Mouse (Mus musculus) lung, postnatal 10 days (tissue): Measurements from ENCODE around the gene Supt3.
A peak's percentile ranks its signal among the peaks of the same experiment; 100 is the strongest.

Source experiments
- DNase-seq: peaks from one replicate; pipeline ENCODE4 v3.0.0; 2021

Supt3 gene

DNA sequence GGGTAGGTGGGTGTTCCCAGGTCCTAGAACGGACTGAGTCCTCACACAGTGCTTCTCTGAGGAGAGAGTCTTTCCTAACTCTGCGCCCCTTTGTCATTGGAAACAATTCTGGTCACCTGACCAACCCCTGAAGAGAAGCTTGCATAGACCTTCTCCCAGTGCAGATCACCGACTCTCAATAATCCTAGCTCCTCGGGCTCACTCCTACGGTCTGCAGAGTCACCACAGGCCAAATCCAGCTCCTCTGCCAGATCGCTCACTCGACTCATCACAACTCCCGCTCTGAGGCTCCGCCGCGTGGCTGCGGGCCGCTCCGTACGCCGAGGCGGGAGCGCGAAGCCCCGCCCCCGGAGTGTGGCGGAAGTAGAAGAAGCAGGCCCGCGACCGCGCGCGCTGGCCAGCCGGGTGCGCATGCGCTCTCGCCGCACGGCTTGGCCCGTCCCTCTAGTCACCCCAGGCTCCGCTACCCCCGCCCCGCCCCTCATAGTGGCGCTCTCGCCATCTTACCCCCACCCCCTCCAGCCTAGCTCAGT, at the start of gene Supt3:
TSS of gene Supt3 (plus strand) at position 415 of the 533 bp plus-strand sequence.
- DNase-seq, result peak; percentile 96

DNA sequence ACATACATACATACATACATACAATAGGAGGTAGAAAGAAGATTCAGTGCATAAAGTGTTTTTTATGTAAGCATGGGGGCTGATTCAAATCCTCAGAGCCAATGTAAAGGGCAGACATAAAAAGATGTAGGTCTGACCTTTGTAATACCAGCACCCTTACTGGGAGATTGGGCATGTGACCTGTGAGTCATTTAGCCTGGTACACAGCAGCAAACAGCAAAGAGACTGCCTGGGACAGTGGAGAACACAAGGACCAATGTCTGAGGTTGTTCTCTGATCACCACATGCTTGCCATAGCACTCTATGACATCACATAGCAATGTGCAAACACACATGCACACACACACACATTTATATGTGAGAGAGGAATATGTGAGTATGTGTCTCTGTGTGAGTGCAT, 49.3 kb upstream of the Supt3 start:
- DNase-seq, result no peak

DNA sequence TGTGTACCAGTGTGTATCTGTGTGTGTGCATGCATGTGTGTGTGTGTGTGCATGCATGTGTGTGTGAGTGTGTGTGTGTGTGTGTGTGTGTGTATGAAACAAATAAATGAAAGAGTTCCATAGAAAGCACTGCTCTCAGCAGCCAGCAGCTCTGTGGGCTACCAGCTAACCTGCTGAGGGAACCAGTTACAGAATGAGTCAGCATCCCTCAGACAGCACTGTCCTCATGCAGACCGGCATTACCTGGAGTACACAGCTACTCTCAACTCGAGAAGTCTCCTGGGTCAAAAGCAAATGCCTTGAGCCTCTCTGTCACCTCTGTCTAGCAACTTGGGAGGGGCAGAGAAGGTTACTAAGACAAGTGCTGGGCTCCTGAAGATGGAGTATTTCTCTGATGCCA, 48.5 kb upstream of the Supt3 start:
- no peak for DNase-seq

DNA sequence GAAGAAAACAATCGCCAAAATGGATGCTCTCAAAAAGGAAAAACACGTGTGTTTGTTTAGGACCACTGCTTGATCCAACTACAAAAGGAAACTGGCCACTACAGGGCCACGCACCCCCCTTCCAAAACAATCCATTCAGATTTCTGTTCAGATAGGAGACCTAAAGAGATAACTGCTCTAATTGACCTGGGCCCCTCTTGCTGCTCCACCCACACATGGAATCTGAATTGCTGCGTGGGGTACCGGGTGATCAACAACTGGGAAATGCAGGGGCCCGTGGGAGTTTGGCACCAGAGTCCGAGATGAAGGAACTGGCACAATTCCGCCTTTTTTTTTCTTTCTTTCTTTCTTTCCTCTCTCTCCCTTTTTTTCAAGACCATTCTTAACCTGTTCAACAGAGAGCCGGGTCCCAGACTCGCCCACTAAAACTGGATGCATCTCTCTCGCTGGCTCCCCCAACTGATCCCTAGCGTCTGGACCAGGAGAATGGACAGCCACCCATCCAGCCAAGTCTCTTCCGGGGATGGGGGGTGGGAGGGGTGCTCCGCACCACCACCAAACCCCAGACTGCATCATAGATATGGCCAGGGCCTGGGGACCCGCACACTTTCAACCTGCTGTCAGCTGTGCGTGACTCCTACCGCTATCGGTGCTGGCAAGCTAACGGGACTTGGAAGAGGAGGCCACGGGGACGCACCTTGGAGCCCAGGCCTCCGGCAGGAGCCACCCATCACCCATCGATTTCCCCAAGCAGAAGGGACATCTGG, 43.2 kb upstream of the Supt3 start:
- no peak for DNase-seq

DNA sequence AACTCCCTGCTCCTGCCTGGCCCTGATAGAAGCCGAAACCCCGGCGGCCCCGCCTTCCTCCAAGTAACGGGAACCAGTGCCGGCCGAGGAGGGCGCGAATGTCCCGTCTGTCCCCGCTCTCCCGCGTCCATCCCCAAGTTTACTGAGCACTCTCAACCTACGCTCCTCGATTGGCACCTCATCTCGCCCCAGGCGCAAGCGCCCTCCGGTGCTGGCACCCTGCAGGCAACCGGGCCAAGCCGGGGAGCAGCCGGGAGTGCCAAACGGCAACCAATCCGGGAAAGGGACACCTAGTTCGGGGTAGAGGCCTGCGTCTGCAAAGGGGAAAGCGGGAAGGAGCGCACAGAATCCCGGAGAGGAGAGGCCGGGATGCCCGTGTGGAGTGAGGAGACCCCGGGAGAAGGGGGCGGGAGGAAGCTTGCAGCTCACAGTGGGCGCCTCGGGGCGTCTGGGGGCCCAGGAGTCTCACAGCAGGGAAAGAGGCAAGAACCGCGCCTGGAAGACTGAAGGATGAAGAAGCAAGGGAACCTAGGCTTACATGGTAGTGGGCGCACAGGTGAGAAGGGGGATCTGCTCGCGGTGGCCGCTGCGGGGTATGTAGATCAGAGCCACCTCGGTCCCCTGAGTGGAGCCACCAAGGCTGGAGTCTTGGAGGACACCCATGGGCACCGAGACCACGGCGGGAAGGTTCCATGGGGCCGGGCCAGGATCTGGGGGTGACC, 42.3 kb upstream of the Supt3 start:
- peak; percentile 56 for DNase-seq

DNA sequence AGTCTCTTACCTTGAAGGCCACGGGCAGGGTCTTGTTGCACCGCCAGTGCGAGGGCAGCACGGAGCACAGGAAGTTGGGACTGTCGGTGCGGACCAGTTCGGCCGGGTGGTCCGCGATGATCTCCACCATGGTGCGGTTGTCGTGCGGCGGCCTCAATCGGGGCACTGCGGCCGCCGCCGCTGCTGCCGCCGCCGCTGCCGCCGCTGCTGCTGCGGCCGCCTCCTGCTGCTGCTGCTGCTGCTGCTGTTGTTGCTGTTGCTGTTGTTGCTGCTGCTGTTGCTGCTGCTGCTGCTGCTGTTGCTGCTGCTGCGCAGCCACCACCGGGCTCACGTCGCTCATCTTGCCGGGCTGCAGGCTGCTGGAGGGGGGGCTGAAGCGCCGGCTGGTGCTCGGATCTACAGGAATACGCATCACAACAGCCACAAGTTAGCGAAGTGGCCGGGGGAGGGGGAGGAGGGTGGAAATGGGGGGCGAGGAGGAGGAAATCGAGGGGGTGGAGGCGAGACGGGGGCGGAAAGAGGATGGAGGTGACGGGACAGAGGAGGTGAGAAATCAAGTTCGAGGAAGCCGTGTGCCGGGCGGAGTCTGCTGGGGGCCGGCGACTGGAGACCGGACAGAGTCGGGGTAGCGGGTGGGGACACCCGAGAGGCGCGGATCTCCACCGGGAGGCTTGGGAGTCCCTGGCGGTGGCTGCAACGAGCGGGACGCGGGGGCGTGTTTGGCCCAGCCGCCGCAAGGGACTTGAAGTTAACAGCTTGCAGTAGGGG, 41.5 kb upstream of the Supt3 start:
- DNase-seq, result peak; percentile 53

DNA sequence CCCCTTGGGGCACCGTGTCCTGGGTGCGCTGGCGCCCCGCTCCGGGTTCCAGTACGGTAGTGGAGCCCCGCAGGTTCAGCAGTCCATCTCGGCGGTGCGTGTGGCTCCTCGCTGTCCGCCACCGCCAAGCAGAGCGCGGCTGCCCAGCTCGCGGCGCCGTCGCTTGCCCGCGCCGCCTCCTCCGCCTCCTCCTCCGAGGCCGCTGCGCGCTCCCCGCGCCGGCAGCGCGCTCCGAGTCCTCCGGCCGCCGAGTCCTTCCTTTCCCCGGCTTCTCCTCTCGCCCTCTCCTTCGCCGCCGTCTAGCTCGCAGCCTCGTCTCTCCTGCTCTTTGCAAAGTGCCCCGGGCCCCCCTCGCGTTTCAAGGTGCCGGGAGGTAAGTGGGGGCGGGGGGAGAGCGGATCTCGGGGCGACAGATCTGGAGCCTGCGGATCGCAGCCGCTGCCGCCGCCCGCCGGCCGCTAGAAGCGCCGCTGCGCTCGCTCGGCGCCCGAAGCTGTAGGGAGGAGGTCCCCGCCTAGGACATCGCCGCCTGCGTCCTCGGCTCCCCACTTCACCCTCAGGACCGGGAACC, 40.9 kb upstream of the Supt3 start:
- peak; percentile 75 for DNase-seq

DNA sequence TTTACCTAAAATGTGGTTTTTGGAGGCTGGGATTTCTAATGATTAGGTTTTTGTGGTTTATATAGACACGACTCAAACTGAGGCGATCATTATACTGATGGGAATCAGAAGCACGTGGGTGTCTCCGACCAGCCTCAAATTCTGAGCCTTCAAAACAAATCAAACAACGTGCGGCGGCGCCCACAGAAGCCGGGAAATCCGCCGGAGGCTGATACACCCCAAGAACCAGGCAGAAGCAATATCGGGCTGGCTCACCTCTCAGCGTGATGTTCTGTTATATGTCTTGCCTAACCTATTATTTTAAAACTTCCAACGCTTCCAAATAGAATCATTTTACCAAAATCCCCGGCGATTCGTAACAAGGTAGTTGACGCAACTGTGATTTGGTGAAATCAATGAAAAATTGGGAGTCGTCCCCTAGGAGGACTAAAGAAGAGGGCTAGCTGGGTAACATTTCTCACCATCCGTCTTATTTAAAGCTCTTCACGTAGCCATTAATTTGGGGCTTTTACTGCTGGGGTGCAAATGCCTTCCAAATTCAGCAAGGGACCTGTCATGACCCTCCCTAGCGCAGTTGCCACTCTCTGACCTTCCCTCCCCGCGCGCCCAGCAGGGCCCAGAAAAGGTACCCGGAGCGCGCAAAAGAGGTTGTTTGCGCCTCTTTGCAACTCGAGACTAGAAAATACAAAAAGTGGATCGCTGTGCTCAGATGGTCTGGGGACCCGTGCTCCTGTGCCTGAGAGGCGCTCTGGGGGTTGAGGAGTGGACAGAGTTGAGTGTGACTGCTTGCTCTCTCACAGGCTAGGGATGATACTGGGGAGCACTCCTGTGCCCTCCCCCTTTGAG, 39.5 kb upstream of the Supt3 start:
- no peak for DNase-seq

DNA sequence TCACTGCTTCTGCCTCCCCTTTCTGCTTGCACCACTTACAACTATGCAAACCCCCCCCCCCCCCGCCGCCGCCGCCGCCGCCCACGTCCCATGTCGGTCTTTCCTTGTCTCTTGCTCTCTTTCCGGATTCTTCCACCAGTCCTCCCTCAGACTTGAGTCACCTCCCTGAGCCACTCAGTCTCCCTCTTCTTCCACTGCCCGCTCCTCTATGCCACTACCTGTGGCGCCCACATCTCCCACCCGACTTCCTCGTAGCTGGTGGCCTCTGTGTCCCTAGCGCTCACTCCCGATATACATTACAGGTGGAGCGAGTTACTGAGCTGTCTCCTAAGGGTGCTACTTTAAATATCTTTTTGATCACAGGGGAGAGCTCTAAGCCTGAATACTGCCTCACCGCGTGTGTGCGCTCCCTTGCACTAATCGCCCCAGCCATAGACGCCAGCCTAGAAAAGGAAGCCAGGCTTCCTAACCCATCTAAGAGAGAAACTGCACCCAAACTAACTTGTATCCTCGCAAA, 38.8 kb upstream of the Supt3 start:
- DNase-seq, result no peak

DNA sequence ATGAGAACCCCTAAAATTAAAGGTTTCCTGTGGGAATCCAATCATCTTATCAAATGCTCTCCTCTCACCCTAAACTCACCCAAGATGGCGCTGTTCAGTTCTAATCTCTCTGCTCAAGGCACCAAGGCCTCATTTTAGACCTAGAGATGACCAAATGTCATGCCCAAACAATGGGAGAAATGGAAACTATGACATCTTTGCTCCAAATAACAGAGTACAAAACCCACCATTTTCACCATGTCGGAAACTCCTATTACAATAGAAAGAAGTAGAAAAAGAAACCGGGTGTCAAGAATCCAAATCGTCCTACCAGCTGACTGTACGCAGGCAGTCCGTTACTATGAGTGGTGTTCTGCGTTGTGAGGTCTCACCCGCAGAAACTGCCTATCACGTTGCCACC, 34.7 kb upstream of the Supt3 start:
- DNase-seq, result no peak

DNA sequence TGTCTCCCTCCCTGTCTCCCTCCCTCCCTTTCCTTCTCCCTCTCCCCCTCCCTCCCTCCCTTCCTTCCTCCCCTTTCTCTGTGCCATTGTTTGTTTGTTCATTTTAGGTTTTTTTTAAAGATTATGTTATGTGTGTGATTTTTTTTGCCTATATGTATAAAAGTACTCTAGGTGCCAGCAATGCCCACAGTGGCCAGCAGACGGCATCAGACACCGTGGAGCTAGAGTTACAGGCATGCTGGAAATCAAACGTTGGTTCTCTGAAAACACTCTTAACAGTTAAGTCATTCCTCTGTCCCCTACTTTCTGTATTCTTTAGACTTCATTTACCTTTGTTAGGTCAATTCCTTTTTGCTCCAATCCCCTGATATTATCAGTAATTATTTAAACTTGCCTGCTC, 33.2 kb upstream of the Supt3 start:
- no peak for DNase-seq

DNA sequence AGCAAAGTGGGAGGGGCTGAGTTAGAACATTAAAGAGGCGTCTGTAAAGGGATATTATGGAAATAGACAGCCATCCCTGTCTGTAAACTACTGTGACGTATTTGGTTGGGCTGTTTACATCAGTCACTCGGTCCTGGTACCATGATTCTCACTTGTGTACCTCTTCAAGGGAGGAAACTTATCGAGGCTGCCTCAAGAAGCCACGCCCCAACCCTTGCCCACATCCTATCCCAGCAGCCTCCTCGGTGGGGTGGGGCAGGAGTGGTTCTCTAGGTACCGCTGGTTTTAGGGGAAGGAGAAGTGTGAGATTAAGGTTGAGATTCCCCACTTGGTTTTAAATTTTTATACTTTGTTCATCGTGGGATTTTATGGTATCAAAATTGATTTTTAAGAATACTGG, 31.6 kb upstream of the Supt3 start:
- DNase-seq, result no peak

DNA sequence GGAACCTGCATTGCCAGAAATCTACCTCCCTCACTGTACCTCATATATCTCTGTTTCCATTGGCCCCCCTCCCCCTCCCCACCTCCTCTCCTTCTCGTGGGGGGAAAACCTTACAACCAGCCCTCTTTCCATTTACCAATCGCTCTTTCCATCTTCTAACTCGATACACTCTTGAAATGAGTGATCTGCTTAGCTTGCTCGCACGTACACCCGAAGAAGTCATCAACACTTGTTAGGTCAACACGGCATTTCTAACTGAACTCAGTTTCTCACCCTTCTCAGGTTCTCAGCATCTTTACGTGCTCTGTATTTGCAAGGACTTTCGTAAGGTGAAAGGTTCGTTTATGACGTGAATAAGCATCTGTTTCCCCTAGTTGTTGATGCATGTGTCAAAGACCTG, 10.6 kb upstream of the Supt3 start:
- no peak for DNase-seq

DNA sequence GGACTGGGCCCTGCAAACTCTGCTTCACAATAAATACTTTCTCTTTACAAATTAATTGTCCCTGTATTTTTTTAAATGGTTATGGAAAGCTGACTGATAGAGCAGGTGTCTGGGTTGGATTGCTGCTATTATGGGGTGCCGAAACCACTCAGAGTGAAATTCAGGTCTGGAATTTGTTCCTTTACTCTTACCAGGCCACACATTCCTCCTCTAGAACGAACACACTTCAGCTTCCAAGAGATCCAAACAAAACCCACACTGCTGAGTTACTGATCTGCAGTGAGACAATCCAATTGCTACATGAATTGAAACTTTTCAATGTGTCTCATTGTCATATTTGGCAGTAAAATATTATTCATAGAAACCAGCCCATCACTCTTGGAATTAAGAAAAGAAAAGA, 10.0 kb upstream of the Supt3 start:
- no peak for DNase-seq

DNA sequence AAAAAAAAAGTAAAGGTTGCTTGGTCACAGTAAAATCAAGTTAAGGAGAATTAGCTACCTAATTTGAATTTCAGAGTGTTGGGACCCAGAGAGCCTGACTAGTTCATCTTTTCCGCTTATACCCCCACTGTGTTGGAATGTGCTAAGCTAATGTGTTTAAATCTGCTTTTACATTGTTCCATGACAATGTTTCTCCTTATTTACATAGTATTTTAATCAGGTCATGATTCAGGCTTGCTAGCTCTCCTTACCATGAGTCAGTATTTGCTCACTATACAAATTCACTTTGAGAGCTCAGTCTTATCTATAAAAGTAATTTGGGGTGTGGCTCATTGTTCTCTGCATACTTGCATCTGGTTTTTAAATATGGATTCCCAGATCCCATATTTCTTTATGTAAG, 9.6 kb upstream of the Supt3 start:
- DNase-seq, result no peak

DNA sequence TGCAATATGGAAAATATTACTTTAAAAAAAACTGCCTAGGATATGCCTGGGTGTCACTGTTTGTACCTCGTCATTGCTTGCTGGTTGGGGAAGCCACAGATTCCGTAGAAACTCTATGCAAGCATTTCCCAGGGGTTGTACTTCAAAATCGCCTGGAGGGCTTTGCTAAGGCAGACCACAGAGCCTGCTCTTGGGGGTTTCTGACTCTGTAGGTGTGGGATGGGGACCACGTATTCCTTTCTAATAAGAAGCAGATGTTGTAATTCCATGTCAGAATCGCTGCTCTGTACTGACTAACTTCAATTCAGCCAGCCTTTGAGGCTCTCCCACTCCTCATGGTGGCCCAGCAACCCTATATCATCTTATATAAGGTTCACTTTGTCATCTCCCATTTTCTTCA, 8.4 kb upstream of the Supt3 start:
- DNase-seq, result no peak

DNA sequence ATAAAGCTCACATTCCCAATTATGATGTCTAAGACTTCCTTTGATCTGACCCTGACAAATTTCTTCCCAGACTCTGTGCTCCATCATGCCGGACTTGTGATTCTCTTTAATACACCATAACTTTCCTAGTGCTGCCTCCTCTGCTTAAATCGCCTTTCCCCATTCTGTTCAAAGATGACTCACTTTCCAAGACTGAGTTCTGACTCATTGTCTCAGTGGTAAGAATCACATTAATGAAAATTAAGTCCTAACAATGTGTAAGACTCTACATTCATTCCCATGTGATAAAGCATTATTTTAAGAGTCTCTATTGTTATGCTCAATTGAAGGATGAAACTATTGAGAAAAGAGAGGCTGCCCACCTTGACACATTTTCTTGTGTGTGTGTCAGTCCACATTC, 6.1 kb upstream of the Supt3 start:
- no peak for DNase-seq

DNA sequence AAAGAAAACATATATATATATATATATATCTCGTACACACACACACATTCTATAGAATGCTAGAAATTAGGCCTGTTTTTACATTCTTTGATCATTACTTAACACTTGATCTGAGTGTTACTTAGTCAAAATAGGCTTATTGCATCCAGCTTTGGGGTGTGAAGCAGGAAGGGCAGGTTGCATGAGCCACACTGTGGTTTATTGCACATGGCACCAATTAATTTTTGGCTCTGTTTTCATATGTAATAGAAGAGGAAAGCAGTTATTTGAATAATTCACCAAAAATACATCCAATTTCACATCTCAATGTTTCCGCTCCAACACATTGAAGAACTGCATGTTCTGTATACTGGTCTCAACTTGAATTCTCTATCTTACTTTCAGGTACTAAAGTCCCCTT, 4.4 kb upstream of the Supt3 start:
- no peak for DNase-seq

DNA sequence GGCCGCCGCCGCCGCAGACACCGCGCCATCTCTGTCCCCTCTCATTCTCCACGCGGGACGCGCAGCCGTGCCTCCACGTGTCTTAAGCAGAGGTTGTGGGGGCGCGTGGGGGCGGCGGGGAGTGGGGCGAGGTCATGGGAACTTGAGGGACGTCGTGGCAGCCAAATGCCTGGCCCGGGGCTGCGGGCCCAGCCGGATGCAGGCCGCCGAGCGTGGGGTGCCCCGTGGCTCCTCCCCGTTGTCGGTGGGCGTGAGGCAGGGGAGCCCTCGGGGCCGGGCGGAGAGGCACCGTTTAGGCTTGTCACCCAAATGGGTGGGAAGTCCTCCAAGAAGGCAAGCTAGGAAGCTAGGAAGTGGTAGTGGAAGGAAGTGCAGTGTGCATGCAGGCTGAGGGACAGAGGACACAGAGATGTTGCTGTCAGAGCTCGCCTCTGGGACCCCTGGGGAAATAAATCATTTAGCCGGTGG, 419 bp downstream of the Supt3 start:
- DNase-seq, result peak; percentile 84

DNA sequence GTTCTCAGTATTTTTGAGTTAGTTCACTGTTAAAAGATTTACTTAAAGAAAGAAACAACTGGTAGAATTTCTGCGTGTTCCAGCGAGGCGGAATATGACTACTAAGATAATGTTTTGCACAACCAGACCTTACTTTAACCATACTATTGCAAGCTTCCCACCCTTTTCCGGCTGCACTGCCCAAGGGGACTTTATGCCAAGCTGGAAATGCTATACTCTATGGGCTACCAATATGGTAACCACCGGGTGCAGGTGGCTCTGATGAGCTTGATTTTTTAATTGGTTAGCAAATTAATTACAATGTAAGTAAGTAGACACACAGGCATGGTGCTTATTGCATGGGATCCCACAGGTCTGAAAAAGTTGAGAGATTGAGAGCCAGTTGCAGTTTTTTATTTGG, 1.2 kb downstream of the Supt3 start:
- DNase-seq, result no peak

DNA sequence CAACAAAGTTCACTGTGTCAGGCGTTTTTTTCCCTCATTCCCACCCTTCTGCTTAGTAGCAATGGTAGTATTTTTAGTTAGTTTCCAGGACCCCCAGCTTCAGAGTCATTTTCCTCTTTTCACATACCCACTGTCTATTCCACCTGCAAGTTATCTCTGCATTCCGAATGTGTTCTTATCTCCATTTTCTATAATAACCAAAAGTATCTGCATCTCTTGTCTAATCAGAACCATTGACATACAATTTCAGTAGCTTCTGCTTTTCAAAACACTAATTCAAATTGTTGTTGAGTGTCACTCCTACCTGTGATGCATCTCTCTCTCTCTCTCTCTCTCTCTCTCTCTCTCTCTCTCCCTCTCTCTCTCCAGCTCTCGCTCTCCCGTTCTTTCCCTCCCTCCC, 3.4 kb downstream of the Supt3 start:
- no peak for DNase-seq

DNA sequence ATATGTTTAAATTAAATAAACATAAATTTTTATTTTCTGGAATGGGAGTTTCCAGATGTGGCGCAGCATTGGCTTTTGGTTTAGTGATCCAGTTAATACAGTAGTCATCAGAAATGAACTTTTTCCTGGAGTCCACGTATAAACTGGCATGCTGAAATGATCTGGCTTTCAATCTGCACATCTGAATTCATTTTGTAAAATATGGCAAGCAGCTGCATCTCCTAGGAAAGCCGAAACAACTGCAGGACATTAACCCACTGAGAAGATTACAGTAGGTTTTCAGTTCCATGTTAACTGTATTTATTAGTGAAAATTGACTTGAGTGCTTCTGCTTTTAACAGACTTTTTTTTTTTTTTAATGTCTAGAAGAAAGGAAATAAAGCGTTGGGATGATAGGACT, 5.4 kb downstream of the Supt3 start:
- no peak for DNase-seq
